Mouse (Mus musculus): ENCODE measurements at regions not wholly inside any gene's neighbourhood (a gene's known extent, or its start where the extent isn't known, plus 50 kb on each side); places are given as distances from the start of the nearest gene placed in this dataset.

GRCm38 (mm10) chr3:52539813-52540378 lies 271.8 kb downstream of the Foxo1 start:
- H3K4me3 ChIP-seq (replicated peaks), result no peak overlapping the region
- no peak for ATAC-seq (ENCODE audit: insufficient number of reproducible peaks, insufficient read depth, low FRiP score, low TSS enrichment, low read depth)
- 19% methylated on average over 10 of the region's 10 CpGs for WGBS

GRCm38 (mm10) chr3:52538306-52538705 lies 270.2 kb downstream of the Foxo1 start:
- Histone ChIP-seq H3K4me2 (no peak overlapping the region), H3K4me1 (replicated peaks) (peaks cover 51% of the 10 kb centered on the region), H3K27ac (no peak overlapping the region), H3K9ac (replicated peaks) (no peak overlapping the region), H3K36me3 (no peaks in the 10 kb centered on the region), H3K4me3 (replicated peaks) (no peak overlapping the region), H3K9me3 (no peaks in the 10 kb centered on the region), H3K27me3 (peaks cover 4% of the 10 kb centered on the region; the same call in 1 of the 2 replicates)
- no peak for ATAC-seq (ENCODE audit: insufficient number of reproducible peaks, insufficient read depth, low FRiP score, low TSS enrichment, low read depth)
- WGBS, result 87% methylated on average over 4 of the region's 4 CpGs

More at GRCm38 (mm10) chr3:52539813-52540378, 271.8 kb downstream of the Foxo1 start:
- Histone ChIP-seq H3K9ac (replicated peaks) (no peak overlapping the region), H3K36me3 (no peaks in the 10 kb centered on the region), H3K4me2 (peak overlapping the region; percentile 27; the same call in 1 of the 2 replicates), H3K9me3 (no peaks in the 10 kb centered on the region), H3K27me3 (peaks cover 10% of the 10 kb centered on the region; the same call in 1 of the 2 replicates), H3K4me1 (replicated peaks) (peaks cover 53% of the 10 kb centered on the region), H3K27ac (peak overlapping the region; percentile 35; the same call in 1 of the 2 replicates)

GRCm38 (mm10) chr3:52537362-52537911 lies 269.3 kb downstream of the Foxo1 start:
- no peaks in the 10 kb centered on the region for H3K36me3 ChIP-seq
- no peak overlapping the region for H3K27ac ChIP-seq
- H3K9me3 ChIP-seq, result no peaks in the 10 kb centered on the region
- no peak overlapping the region for H3K4me3 ChIP-seq (replicated peaks)
- WGBS, result 77% methylated on average over 10 of the region's 10 CpGs
- no peak for ATAC-seq (ENCODE audit: insufficient number of reproducible peaks, insufficient read depth, low FRiP score, low TSS enrichment, low read depth)
- peaks cover 44% of the 10 kb centered on the region for H3K4me1 ChIP-seq (replicated peaks)
- peaks cover 4% of the 10 kb centered on the region; the same call in 1 of the 2 replicates for H3K27me3 ChIP-seq
- H3K9ac ChIP-seq (replicated peaks), result no peak overlapping the region
- H3K4me2 ChIP-seq, result no peak overlapping the region

GRCm38 (mm10) chr3:52535411-52536021 lies 267.4 kb downstream of the Foxo1 start:
- Histone ChIP-seq H3K9me3 (no peaks in the 10 kb centered on the region), H3K4me3 (replicated peaks) (no peak overlapping the region), H3K27ac (no peak overlapping the region), H3K4me1 (replicated peaks) (peaks cover 34% of the 10 kb centered on the region), H3K36me3 (no peaks in the 10 kb centered on the region), H3K4me2 (no peak overlapping the region), H3K9ac (replicated peaks) (no peak overlapping the region), H3K27me3 (peaks cover 4% of the 10 kb centered on the region; the same call in 1 of the 2 replicates)
- ATAC-seq (ENCODE audit: insufficient number of reproducible peaks, insufficient read depth, low FRiP score, low TSS enrichment, low read depth), result peak; percentile 66
- 17% methylated on average over 7 of the region's 7 CpGs for WGBS

GRCm38 (mm10) chr3:52534118-52534517 lies 266.0 kb downstream of the Foxo1 start:
- H3K4me3 ChIP-seq (replicated peaks), result no peak overlapping the region
- 52% methylated on average over 7 of the region's 7 CpGs for WGBS
- H3K4me1 ChIP-seq (replicated peaks), result peaks cover 20% of the 10 kb centered on the region
- no peak overlapping the region for H3K27ac ChIP-seq
- no peak for ATAC-seq (ENCODE audit: insufficient number of reproducible peaks, insufficient read depth, low FRiP score, low TSS enrichment, low read depth)
- no peaks in the 10 kb centered on the region for H3K36me3 ChIP-seq
- peaks cover 4% of the 10 kb centered on the region for H3K27me3 ChIP-seq
- H3K4me2 ChIP-seq, result no peak overlapping the region
- no peaks in the 10 kb centered on the region for H3K9me3 ChIP-seq
- no peak overlapping the region for H3K9ac ChIP-seq (replicated peaks)

GRCm38 (mm10) chr3:52531686-52532351 lies 263.7 kb downstream of the Foxo1 start:
- no peak overlapping the region for H3K9ac ChIP-seq (replicated peaks)
- H3K9me3 ChIP-seq, result no peaks in the 10 kb centered on the region
- no peak overlapping the region for H3K27ac ChIP-seq
- H3K4me1 ChIP-seq (replicated peaks), result peaks cover 20% of the 10 kb centered on the region
- H3K27me3 ChIP-seq, result no peaks in the 10 kb centered on the region; the same call in 1 of the 2 replicates
- no peak for ATAC-seq (ENCODE audit: insufficient number of reproducible peaks, insufficient read depth, low FRiP score, low TSS enrichment, low read depth)
- H3K4me2 ChIP-seq, result no peak overlapping the region
- no peak overlapping the region for H3K4me3 ChIP-seq (replicated peaks)
- H3K36me3 ChIP-seq, result no peaks in the 10 kb centered on the region
- WGBS, result 54% methylated on average over 8 of the region's 8 CpGs

- Histone ChIP-seq H3K9me3 (no peaks in the 10 kb centered on the region), H3K36me3 (no peaks in the 10 kb centered on the region), H3K9ac (replicated peaks) (no peak overlapping the region), H3K4me2 (no peak overlapping the region), H3K27me3 (no peaks in the 10 kb centered on the region; the same call in 1 of the 2 replicates), H3K4me1 (replicated peaks) (peaks cover 16% of the 10 kb centered on the region), H3K4me3 (replicated peaks) (no peak overlapping the region), H3K27ac (no peak overlapping the region)
- no peak for ATAC-seq (ENCODE audit: insufficient number of reproducible peaks, insufficient read depth, low FRiP score, low TSS enrichment, low read depth)
- 91% methylated on average over 7 of the region's 7 CpGs for WGBS
Measured at GRCm38 (mm10) chr3:52530406-52530970, 262.4 kb downstream of the Foxo1 start.

GRCm38 (mm10) chr3:52529136-52529535 lies 261.0 kb downstream of the Foxo1 start:
- Histone ChIP-seq H3K36me3 (no peaks in the 10 kb centered on the region), H3K4me1 (replicated peaks) (peaks cover 9% of the 10 kb centered on the region), H3K27me3 (no peaks in the 10 kb centered on the region; the same call in 1 of the 2 replicates), H3K27ac (no peak overlapping the region), H3K9me3 (no peaks in the 10 kb centered on the region), H3K4me3 (replicated peaks) (no peak overlapping the region), H3K4me2 (no peak overlapping the region), H3K9ac (replicated peaks) (no peak overlapping the region)
- 86% methylated on average over 6 of the region's 6 CpGs for WGBS
- ATAC-seq (ENCODE audit: insufficient number of reproducible peaks, insufficient read depth, low FRiP score, low TSS enrichment, low read depth), result no peak

GRCm38 (mm10) chr3:52528521-52528920 lies 260.4 kb downstream of the Foxo1 start:
- H3K4me1 ChIP-seq (replicated peaks), result peaks cover 9% of the 10 kb centered on the region
- no peak overlapping the region for H3K27ac ChIP-seq
- no peak for ATAC-seq (ENCODE audit: insufficient number of reproducible peaks, insufficient read depth, low FRiP score, low TSS enrichment, low read depth)
- no peak overlapping the region for H3K4me2 ChIP-seq
- WGBS, result 89% methylated on average over 7 of the region's 7 CpGs
- no peaks in the 10 kb centered on the region; the same call in 1 of the 2 replicates for H3K27me3 ChIP-seq
- no peaks in the 10 kb centered on the region for H3K9me3 ChIP-seq
- no peaks in the 10 kb centered on the region for H3K36me3 ChIP-seq
- no peak overlapping the region for H3K4me3 ChIP-seq (replicated peaks)
- no peak overlapping the region for H3K9ac ChIP-seq (replicated peaks)

- ATAC-seq (ENCODE audit: insufficient number of reproducible peaks, insufficient read depth, low FRiP score, low TSS enrichment, low read depth), result no peak
- H3K9me3 ChIP-seq, result no peaks in the 10 kb centered on the region
- H3K9ac ChIP-seq (replicated peaks), result no peak overlapping the region
- no peaks in the 10 kb centered on the region for H3K36me3 ChIP-seq
- H3K4me3 ChIP-seq (replicated peaks), result no peak overlapping the region
- no peaks in the 10 kb centered on the region; the same call in 1 of the 2 replicates for H3K27me3 ChIP-seq
- no peak overlapping the region for H3K4me2 ChIP-seq
- no peak overlapping the region for H3K27ac ChIP-seq
- peaks cover 9% of the 10 kb centered on the region for H3K4me1 ChIP-seq (replicated peaks)
- 82% methylated on average over 3 of the region's 3 CpGs for WGBS
Measured at GRCm38 (mm10) chr3:52527781-52528180, 259.6 kb downstream of the Foxo1 start.
